ENCODE assay signal across 15 mouse cellular contexts in the genomic region with DNA sequence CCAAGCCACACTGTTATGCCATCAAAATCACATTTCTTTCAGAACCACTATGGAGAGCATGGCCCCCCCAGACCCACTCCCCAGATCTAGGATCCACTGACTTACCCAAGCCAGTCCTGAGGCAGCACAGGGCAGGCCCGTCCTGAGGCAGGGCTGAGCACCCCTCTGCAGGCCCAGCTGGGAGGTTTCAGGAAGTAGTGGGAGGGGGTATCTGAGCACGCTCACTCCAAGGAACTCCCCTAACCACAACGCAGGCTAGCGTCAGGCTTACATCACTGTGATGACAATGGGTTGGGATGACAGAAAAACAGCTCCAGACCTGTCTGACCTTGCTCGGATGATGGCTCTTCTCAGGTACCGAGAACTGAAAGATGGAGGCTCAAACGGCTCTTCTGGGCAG. TPM values are rescaled to one million over a fixed set of nuclear protein-coding genes. Genes with fewer than 3 reads are reported as not detected.
DNase-seq lines count a peak whose midpoint lies in the region; ATAC-seq and TF ChIP-seq lines count a peak whose summit lies in the region.
"Had no signal": no experiment of that assay in that cellular context is flagged by ENCODE, and none has a peak within 500 bp of the region (broad histone marks: within the 10 kb centered on the region; RNA-seq: fewer than 3 reads in every experiment).

No protein-coding gene starts in this region.

- peak; percentile 45; the same call in 1 of the 2 replicates for ATAC-seq in liver, embryonic 12.5 days
- peak; percentile 85 for ATAC-seq in granulocyte monocyte progenitor cell, adult 5-6 weeks (replicated peaks; ENCODE audit: poor library complexity, severe bottlenecking)
- ATAC-seq: midbrain, embryonic 15.5 days had no signal

- no peaks in the 10 kb centered on the region for H3K27me3 ChIP-seq in liver, embryonic 12.5 days (replicated peaks)
- no peaks in the 10 kb centered on the region for H3K27me3 ChIP-seq in small intestine, adult 2 months (ENCODE audit: control insufficient read depth, insufficient read depth, low read length)
- H3K27me3 ChIP-seq: hindbrain, embryonic 15.5 days; midbrain, embryonic 15.5 days had no signal

- TF ChIP-seq POLR2A in small intestine, adult 2 months (IDR thresholded peaks at IDR 0.05; ENCODE audit: low read depth, low read length): no peak

- H3K36me3 ChIP-seq in liver, embryonic 12.5 days: no peaks in the 10 kb centered on the region
- no peaks in the 10 kb centered on the region for H3K36me3 ChIP-seq in small intestine, adult 2 months (ENCODE audit: control insufficient read depth, insufficient read depth, low read length)
- H3K36me3 ChIP-seq: hindbrain, embryonic 15.5 days; midbrain, embryonic 15.5 days had no signal

- no peak for DNase-seq in liver
- DNase-seq in CD8-positive naive resting alpha-beta T cell, adult 2 months (ENCODE audit: low read depth in 2 of 2, low spot score in 2 of 2): peak; percentile 80 to 83
- DNase-seq in cerebellum, adult 18-20 months: no peak
- no peak for DNase-seq in gastrocnemius, adult 8-10 months (ENCODE audit: low spot score in 2 of 2)
- no peak for DNase-seq in gastrocnemius, postnatal 4 days (ENCODE audit: low spot score in 2 of 2)
- DNase-seq: adrenal gland, adult 8-10 months; cerebellum, adult 9-10 months had no signal

- WGBS in liver, embryonic 12.5 days (ENCODE audit: insufficient replicate concordance): 46% methylated on average over 7 of the region's 7 CpGs
- WGBS in small intestine, adult 2 months: 65% methylated on average over 7 of the region's 7 CpGs

- TF ChIP-seq CTCF in small intestine, adult 2 months (IDR thresholded peaks at IDR 0.05; ENCODE audit: extremely low read depth, insufficient read length, insufficient replicate concordance, low read depth, low read length): no peak

- H3K9ac ChIP-seq in liver, embryonic 12.5 days: no peak overlapping the region
- H3K9ac ChIP-seq: hindbrain, embryonic 15.5 days; midbrain, embryonic 15.5 days had no signal

- 0 out of 2 replicates have a peak overlapping the region, but pooled peaks have one; percentile 4 for H3K4me2 ChIP-seq in liver, embryonic 12.5 days
- H3K4me2 ChIP-seq: hindbrain, embryonic 15.5 days; midbrain, embryonic 15.5 days had no signal

- H3K9me3 ChIP-seq in liver, embryonic 12.5 days (replicated peaks): no peaks in the 10 kb centered on the region
- H3K9me3 ChIP-seq: hindbrain, embryonic 15.5 days; midbrain, embryonic 15.5 days had no signal

- no peak overlapping the region for H3K4me3 ChIP-seq in liver, embryonic 12.5 days
- H3K4me3 ChIP-seq in small intestine, adult 2 months (ENCODE audit: low read depth, low read length): peak overlapping the region; percentile 39
- H3K4me3 ChIP-seq: hindbrain, embryonic 15.5 days; layer of hippocampus, adult 2 months; midbrain, embryonic 15.5 days had no signal

- no peak overlapping the region for H3K27ac ChIP-seq in liver, embryonic 12.5 days
- peak overlapping the region; percentile 43 for H3K27ac ChIP-seq in small intestine, adult 2 months (ENCODE audit: insufficient read depth, low read depth, low read length)
- H3K27ac ChIP-seq: hindbrain, embryonic 15.5 days; layer of hippocampus, adult 2 months; midbrain, embryonic 15.5 days; stomach, postnatal 0 days had no signal

- H3K4me1 ChIP-seq in liver, embryonic 12.5 days: peaks cover 3% of the 10 kb centered on the region; the same call in 1 of the 2 replicates
- H3K4me1 ChIP-seq in small intestine, adult 2 months (ENCODE audit: control insufficient read depth, insufficient read depth, insufficient read length, low read length): 0 out of 2 replicates have a peak, but pooled peaks cover 2% of the 10 kb centered on the region
- H3K4me1 ChIP-seq: hindbrain, embryonic 15.5 days; midbrain, embryonic 15.5 days had no signal

RNA-seq across cellular contexts. Expression of a gene that starts 7.3 kb away (rescaled TPM):
- 0.32 and 0.61 TPM in 2 replicates for polyA plus RNA-seq in liver, embryonic 12.5 days (2016; fragmentation: Nextera tagmentation; extraction: Ambion mirVana)
- 10.4 and 20.5 TPM in 2 replicates for total RNA-seq in granulocyte monocyte progenitor cell, adult 5-6 weeks (2014; fragmentation: Nextera tagmentation)
- total RNA-seq in granulocyte monocyte progenitor cell, adult 5-6 weeks (2017): 5.8 and 6.2 TPM in 2 replicates
- polyA plus RNA-seq in small intestine, adult 2 months (2012; rRNA removed): 5.4 and 8.2 TPM in 2 replicates
- not detected for total RNA-seq in gastrocnemius, adult 8-10 months (2022)
- total RNA-seq in gastrocnemius, postnatal 4 days (2021): under 1 TPM; 0.10 to 0.18 TPM
- total RNA-seq: layer of hippocampus, adult 2 months had no signal
- polyA plus RNA-seq: hindbrain, embryonic 15.5 days; limb, embryonic 11.5 days had no signal

RNA-seq across cellular contexts. Expression of a gene that starts 31.5 kb away (rescaled TPM):
- polyA plus RNA-seq in liver, embryonic 12.5 days (2016; fragmentation: Nextera tagmentation; extraction: Ambion mirVana): 82.0 and 86.0 TPM in 2 replicates
- total RNA-seq in granulocyte monocyte progenitor cell, adult 5-6 weeks (2014; fragmentation: Nextera tagmentation): 65.6 and 66.5 TPM in 2 replicates
- total RNA-seq in granulocyte monocyte progenitor cell, adult 5-6 weeks (2017): 61.9 and 64.3 TPM in 2 replicates
- 8.0 and 15.8 TPM in 2 replicates for polyA plus RNA-seq in small intestine, adult 2 months (2012; rRNA removed)
- 1 to 10 TPM; 1.9 to 2.8 (median 2.5) TPM for total RNA-seq in gastrocnemius, adult 8-10 months (2022)
- 10 to 100 TPM; 17.1 to 20.6 TPM for total RNA-seq in gastrocnemius, postnatal 4 days (2021)

RNA-seq across cellular contexts. Expression of a gene that starts 52.0 kb away (rescaled TPM):
- 1.1 and 1.2 TPM in 2 replicates for polyA plus RNA-seq in liver, embryonic 12.5 days (2016; fragmentation: Nextera tagmentation; extraction: Ambion mirVana)
- 1.7 and 2.4 TPM in 2 replicates for total RNA-seq in granulocyte monocyte progenitor cell, adult 5-6 weeks (2014; fragmentation: Nextera tagmentation)
- 0.30 and 1.2 TPM in 2 replicates for total RNA-seq in granulocyte monocyte progenitor cell, adult 5-6 weeks (2017)
- polyA plus RNA-seq in small intestine, adult 2 months (2012; rRNA removed): 1.2 and 1.6 TPM in 2 replicates
- under 1 TPM; 0.17 to 0.61 (median 0.45) TPM for total RNA-seq in gastrocnemius, adult 8-10 months (2022)
- 1 to 10 TPM in 1 of 2 experiments, under 1 TPM in 1; 0.96 to 1.4 TPM for total RNA-seq in gastrocnemius, postnatal 4 days (2021)

RNA-seq across cellular contexts. Expression of a gene that starts 58.3 kb away (rescaled TPM):
- polyA plus RNA-seq in liver, embryonic 12.5 days (2016; fragmentation: Nextera tagmentation; extraction: Ambion mirVana): 0.13 and 0.23 TPM in 2 replicates
- not detected in 2 replicates for total RNA-seq in granulocyte monocyte progenitor cell, adult 5-6 weeks (2014; fragmentation: Nextera tagmentation)
- not detected in 2 replicates for total RNA-seq in granulocyte monocyte progenitor cell, adult 5-6 weeks (2017)
- polyA plus RNA-seq in small intestine, adult 2 months (2012; rRNA removed): 1.4 and 2.1 TPM in 2 replicates
- 1 to 10 TPM; 6.9 to 8.7 (median 7.6) TPM for total RNA-seq in gastrocnemius, adult 8-10 months (2022)
- total RNA-seq in gastrocnemius, postnatal 4 days (2021): 10 to 100 TPM; 26.7 to 32.1 TPM

Comparison
In these comparisons a context has a peak if more than half of its experiments do, and no peak if none do; other contexts are left out.
1. RNA of a gene that starts 31.5 kb away (total RNA-seq): 61.9 to 66.5 TPM in granulocyte monocyte progenitor cell, adult 5-6 weeks and 17.1 to 20.6 TPM in gastrocnemius, postnatal 4 days; 1.9 to 2.8 TPM in gastrocnemius, adult 8-10 months; every median in the first group is over 4 times any median in the second.
2. DNase-seq: peak in CD8-positive naive resting alpha-beta T cell, adult 2 months (2 of 2); none in liver (single experiment), cerebellum, adult 18-20 months (0 of 2), gastrocnemius, adult 8-10 months (0 of 2) and gastrocnemius, postnatal 4 days (0 of 2).
3. RNA of a gene that starts 7.3 kb away (total RNA-seq): 5.8 to 20.5 TPM in granulocyte monocyte progenitor cell, adult 5-6 weeks; 0.10 to 0.18 TPM in gastrocnemius, postnatal 4 days and not detected in gastrocnemius, adult 8-10 months; every median in the first group is over 4 times any median in the second.